ENCODE assay signal across 11 mouse cellular contexts in genomic region chr5:74050903-74051302, GRCm38 (mm10). TPM values are rescaled to one million over a fixed set of nuclear protein-coding genes. Genes with fewer than 3 reads are reported as not detected.
A peak's percentile ranks its signal among the peaks of the same experiment; 100 is the strongest.
DNase-seq lines count a peak whose midpoint lies in the region; ATAC-seq and TF ChIP-seq lines count a peak whose summit lies in the region.
"Had no signal": no experiment of that assay in that cellular context is flagged by ENCODE, and none has a peak within 500 bp of the region (broad histone marks: within the 10 kb centered on the region; RNA-seq: fewer than 3 reads in every experiment).

No protein-coding gene starts in this region.

- TF ChIP-seq EP300 in heart, postnatal 0 days (IDR thresholded peaks at IDR 0.05; ENCODE audit: low read depth): no peak

- no peaks in the 10 kb centered on the region for H3K36me3 ChIP-seq in heart, postnatal 0 days (replicated peaks; ENCODE audit: control insufficient read depth, insufficient read depth, low read length)
- no peaks in the 10 kb centered on the region for H3K36me3 ChIP-seq in heart, embryonic 11.5 days (ENCODE audit: control insufficient read depth, insufficient read depth, low read length)
- H3K36me3 ChIP-seq in liver, embryonic 12.5 days: peaks cover 77% of the 10 kb centered on the region
- no peaks in the 10 kb centered on the region for H3K36me3 ChIP-seq in midbrain, embryonic 11.5 days (ENCODE audit: control insufficient read depth, insufficient read depth, low read length)

- peak; percentile 14; the same call in 1 of the 2 replicates for ATAC-seq in heart, postnatal 0 days (ENCODE audit: insufficient read depth, low read depth)
- ATAC-seq in heart, embryonic 11.5 days (replicated peaks; ENCODE audit: insufficient number of reproducible peaks, low FRiP score, low TSS enrichment): no peak
- peak; percentile 76 for ATAC-seq in liver, embryonic 12.5 days
- ATAC-seq in megakaryocyte, adult 5-6 weeks (ENCODE audit: poor library complexity, severe bottlenecking): no peak; the same call in 1 of the 2 replicates
- ATAC-seq in midbrain, embryonic 11.5 days (ENCODE audit: low FRiP score): no peak

- H3K4me3 ChIP-seq in heart, postnatal 0 days (ENCODE audit: low read depth, low read length): no peak overlapping the region
- H3K4me3 ChIP-seq in heart, embryonic 11.5 days (ENCODE audit: low read depth, low read length): no peak overlapping the region
- H3K4me3 ChIP-seq in liver, embryonic 12.5 days: no peak overlapping the region
- no peak overlapping the region for H3K4me3 ChIP-seq in midbrain, embryonic 11.5 days (ENCODE audit: low read depth, low read length)
- H3K4me3 ChIP-seq: limb, embryonic 13.5 days had no signal

- H3K9ac ChIP-seq in heart, postnatal 0 days (replicated peaks; ENCODE audit: low read depth, low read length): no peak overlapping the region
- H3K9ac ChIP-seq in heart, embryonic 11.5 days (ENCODE audit: low read depth, low read length): no peak overlapping the region
- H3K9ac ChIP-seq in liver, embryonic 12.5 days: no peak overlapping the region
- no peak overlapping the region for H3K9ac ChIP-seq in midbrain, embryonic 11.5 days (ENCODE audit: low read length)
- H3K9ac ChIP-seq: limb, embryonic 13.5 days had no signal

- 0 out of 2 replicates have a peak overlapping the region, but pooled peaks have one; percentile 62 for H3K27ac ChIP-seq in heart, postnatal 0 days (ENCODE audit: low read depth)
- no peak overlapping the region for H3K27ac ChIP-seq in heart, embryonic 11.5 days (ENCODE audit: low read depth, low read length)
- no peak overlapping the region for H3K27ac ChIP-seq in liver, embryonic 12.5 days
- H3K27ac ChIP-seq in midbrain, embryonic 11.5 days (ENCODE audit: low read depth, low read length): no peak overlapping the region

- H3K27me3 ChIP-seq in heart, postnatal 0 days (ENCODE audit: control insufficient read depth, insufficient read depth, low read length): no peaks in the 10 kb centered on the region
- no peaks in the 10 kb centered on the region for H3K27me3 ChIP-seq in heart, embryonic 11.5 days (ENCODE audit: control insufficient read depth, insufficient read depth, low read length)
- H3K27me3 ChIP-seq in liver, embryonic 12.5 days (replicated peaks): no peaks in the 10 kb centered on the region
- no peaks in the 10 kb centered on the region for H3K27me3 ChIP-seq in midbrain, embryonic 11.5 days (ENCODE audit: control insufficient read depth, insufficient read depth, low read length)
- H3K27me3 ChIP-seq: limb, embryonic 13.5 days had no signal

- peaks cover 32% of the 10 kb centered on the region for H3K4me1 ChIP-seq in heart, postnatal 0 days (ENCODE audit: control insufficient read depth, insufficient read depth)
- peaks cover 17% of the 10 kb centered on the region for H3K4me1 ChIP-seq in heart, embryonic 11.5 days (ENCODE audit: control insufficient read depth, insufficient read depth, low read length)
- H3K4me1 ChIP-seq in liver, embryonic 12.5 days: peaks cover 25% of the 10 kb centered on the region
- H3K4me1 ChIP-seq in midbrain, embryonic 11.5 days (ENCODE audit: control insufficient read depth, insufficient read depth, low read length): no peaks in the 10 kb centered on the region

- no peak for TF ChIP-seq CTCF in heart, postnatal 0 days (IDR thresholded peaks at IDR 0.05; ENCODE audit: low read depth)

- H3K9me3 ChIP-seq in heart, postnatal 0 days (replicated peaks; ENCODE audit: control insufficient read depth, low read length): no peaks in the 10 kb centered on the region
- H3K9me3 ChIP-seq in heart, embryonic 11.5 days (replicated peaks; ENCODE audit: control insufficient read depth, low read length): no peaks in the 10 kb centered on the region
- H3K9me3 ChIP-seq in liver, embryonic 12.5 days (replicated peaks): no peaks in the 10 kb centered on the region
- H3K9me3 ChIP-seq in midbrain, embryonic 11.5 days (ENCODE audit: control insufficient read depth, low read length): no peaks in the 10 kb centered on the region
- H3K9me3 ChIP-seq: G1E; limb, embryonic 13.5 days had no signal

- DNase-seq in heart, postnatal 0 days (ENCODE audit: low spot score): no peak
- peak; percentile 21 for DNase-seq in 416B (ENCODE audit: low read depth)
- DNase-seq in adrenal gland, adult 2 months: peak; percentile 75
- no peak for DNase-seq in right cerebral cortex, postnatal 4 days
- no peak for DNase-seq in midbrain, embryonic 11.5 days (ENCODE audit: low spot score, missing footprints)
- DNase-seq: heart, postnatal 14 days had no signal

- WGBS in heart, postnatal 0 days: 86% methylated on average over 2 of the region's 2 CpGs
- 92% methylated on average over 2 of the region's 2 CpGs for WGBS in heart, embryonic 11.5 days (ENCODE audit: insufficient replicate concordance)
- WGBS in liver, embryonic 12.5 days (ENCODE audit: insufficient replicate concordance): 88% methylated on average over 2 of the region's 2 CpGs
- WGBS in midbrain, embryonic 11.5 days: 94% methylated on average over 2 of the region's 2 CpGs

- H3K4me2 ChIP-seq in heart, postnatal 0 days (ENCODE audit: low read depth, low read length): no peak overlapping the region
- no peak overlapping the region for H3K4me2 ChIP-seq in heart, embryonic 11.5 days
- H3K4me2 ChIP-seq in liver, embryonic 12.5 days: no peak overlapping the region
- no peak overlapping the region for H3K4me2 ChIP-seq in midbrain, embryonic 11.5 days

RNA-seq across cellular contexts. Expression of gene Usp46, which starts 17.3 kb away (rescaled TPM):
- 47.3 and 54.5 TPM in 2 replicates for total RNA-seq in heart, postnatal 0 days (2014; rRNA removed; ENCODE audit: low replicate concordance)
- 22.9 and 27.2 TPM in 2 replicates for polyA plus RNA-seq in heart, postnatal 0 days (2015; fragmentation: Nextera tagmentation; extraction: Ambion mirVana)
- polyA plus RNA-seq in heart, embryonic 11.5 days (2014; fragmentation: Nextera tagmentation; extraction: Ambion mirVana): 36.8 and 41.5 TPM in 2 replicates
- 10 to 100 TPM; 29.5 to 32.6 TPM for total RNA-seq in adrenal gland, adult 2 months (2021)
- 1.5 TPM in 2 replicates for polyA plus RNA-seq in adrenal gland, adult 2 months (2012; rRNA removed)
- 29.5 and 31.8 TPM in 2 replicates for polyA plus RNA-seq in liver, embryonic 12.5 days (2016; fragmentation: Nextera tagmentation; extraction: Ambion mirVana)
- 9.3 and 12.0 TPM in 2 replicates for total RNA-seq in megakaryocyte, adult 5-6 weeks (2015)
- total RNA-seq in megakaryocyte, adult 5-6 weeks (2017): 7.3 and 10.0 TPM in 2 replicates
- polyA plus RNA-seq in midbrain, embryonic 11.5 days (2014; fragmentation: Nextera tagmentation; extraction: Ambion mirVana): 35.6 and 38.1 TPM in 2 replicates

Comparison
In these comparisons a context has a peak if more than half of its experiments do, and no peak if none do; other contexts are left out.
1. ATAC-seq: peak in heart, postnatal 0 days (single experiment) and liver, embryonic 12.5 days (single experiment); none in heart, embryonic 11.5 days (single experiment), megakaryocyte, adult 5-6 weeks (single experiment) and midbrain, embryonic 11.5 days (single experiment).
2. DNase-seq: peak in 416B (single experiment) and adrenal gland, adult 2 months (single experiment); none in heart, postnatal 0 days (single experiment), right cerebral cortex, postnatal 4 days (single experiment) and midbrain, embryonic 11.5 days (single experiment).